Mouse (Mus musculus) heart, postnatal 0 days (tissue): ENCODE data around the gene Ush2a.

Experiments used
- CTCF ChIP-seq: IDR thresholded peaks from 2 replicates; pipeline ENCODE4 v1.5.1; 2016; ENCODE audit warnings: antibody characterized with exemption, control low read depth, low read depth
- EP300 ChIP-seq: IDR thresholded peaks from 2 replicates; pipeline ENCODE4 v1.6.1; 2016; ENCODE audit warnings: antibody characterized with exemption, low read depth

- TF ChIP-seq CTCF (no peak), EP300 (no peak)
Measured at GRCm38 (mm10) chr1:188763761-188764160, 501.9 kb downstream of the Ush2a start.
